Mouse (Mus musculus) testis, adult 2 months (tissue): Measurements from ENCODE around the gene Hes5.

Experiments
- CTCF ChIP-seq: fragments of 200-500 bp; IDR thresholded peaks from 2 replicates; pipeline ENCODE4 v1.5.1; 2012; ENCODE audit warnings: low read depth, mild to moderate bottlenecking, inconsistent platforms, low read length, moderate library complexity; ENCODE audit not compliant: control insufficient read depth, insufficient read depth, insufficient replicate concordance
- POLR2A ChIP-seq: fragments of 200-500 bp; IDR thresholded peaks from 2 replicates; pipeline ENCODE4 v1.6.1; 2012; ENCODE audit warnings: low read depth, mild to moderate bottlenecking, inconsistent platforms, low read length, moderate library complexity; ENCODE audit not compliant: control insufficient read depth

GRCm38 (mm10) chr4:154956604-154957003 is 4.1 kb upstream of the Hes5 start:
- TF ChIP-seq CTCF: no peak
- no peak for TF ChIP-seq POLR2A
